Mouse (Mus musculus) hindbrain, embryonic 14.5 days (tissue): ENCODE measurements around the gene Rrp7a. TPM values are rescaled to one million over a fixed set of nuclear protein-coding genes. Genes with fewer than 3 reads are reported as not detected.

Experiments
- ATAC-seq: fragments of 200-750 bp; cut with Nextera tagmentation; 2 replicates; pipeline ENCODE4 v1.8.0; 2017; ENCODE audit warnings: moderate number of reproducible peaks, mild to moderate bottlenecking, moderate TSS enrichment, moderate library complexity; ENCODE audit not compliant: low FRiP score
- DNase-seq: peaks from one replicate; pipeline ENCODE4 v3.0.0-alpha.2; 2015; ENCODE audit warnings: low spot score
- H3K27ac ChIP-seq: fragments of 300-500 bp; sonication (generic); 2 replicates; pipeline ENCODE4 v1.5.1; 2014; ENCODE audit warnings: mild to moderate bottlenecking, moderate library complexity
- H3K27me3 ChIP-seq: fragments of 300-500 bp; sonication (generic); 2 replicates; pipeline ENCODE4 v1.6.1; 2014; ENCODE audit warnings: mild to moderate bottlenecking, low read length, mixed read lengths; ENCODE audit not compliant: control insufficient read depth, insufficient read depth
- H3K36me3 ChIP-seq: fragments of 300-500 bp; sonication (generic); replicated peaks from 2 replicates; pipeline ENCODE4 v1.6.1; 2014; ENCODE audit not compliant: control insufficient read depth, insufficient read depth
- H3K4me1 ChIP-seq: fragments of 300-500 bp; sonication (generic); replicated peaks from 2 replicates; pipeline ENCODE4 v1.6.1; 2014; ENCODE audit warnings: antibody characterized with exemption, low read length, mixed read lengths; ENCODE audit not compliant: control insufficient read depth, insufficient read depth
- H3K4me2 ChIP-seq: fragments of 300-500 bp; sonication (generic); replicated peaks from 2 replicates; pipeline ENCODE4 v1.6.1; 2014; ENCODE audit warnings: mild to moderate bottlenecking, moderate library complexity
- H3K4me3 ChIP-seq: fragments of 300-500 bp; sonication (generic); replicated peaks from 2 replicates; pipeline ENCODE4 v1.5.1; 2014; ENCODE audit warnings: mild to moderate bottlenecking, low read length
- H3K9ac ChIP-seq: fragments of 300-500 bp; sonication (generic); 2 replicates; pipeline ENCODE4 v1.6.1; 2014
- H3K9me3 ChIP-seq: fragments of 300-500 bp; sonication (generic); 2 replicates; pipeline ENCODE4 v1.6.1; 2016; ENCODE audit warnings: low read length; ENCODE audit not compliant: control insufficient read depth
- WGBS: fragments of 180-500 bp; shearing (Covaris S2); extraction: QIAGEN DNeasy Blood & Tissue Kit; methylation state at CpG from one replicate; pipeline ENCODE4 v1.1.7; 2014; 5-methylcytosine and 5-hydroxymethylcytosine counted together
- polyA plus RNA-seq: library from polyadenylated mRNA; unstranded; fragments of >200 nt; fragmentation: Nextera tagmentation; extraction: Ambion mirVana; gene quantifications from 2 replicates; pipeline ENCODE4 v1.2.1, GENCODE M21; 2014

The Rrp7a gene
- polyA plus RNA-seq, 1 experiment from 2014 or later = 64.7 TPM

- Histone ChIP-seq H3K4me2 (peak overlapping the region; percentile 53), H3K36me3 (no peaks in the 10 kb centered on the region), H3K9ac (peak overlapping the region; percentile 29), H3K4me1 (peaks cover 11% of the 10 kb centered on the region; the same call in 1 of the 2 replicates), H3K27me3 (peaks cover 8% of the 10 kb centered on the region), H3K9me3 (no peaks in the 10 kb centered on the region), H3K4me3 (peak overlapping the region; percentile 27), H3K27ac (no peak overlapping the region)
- ATAC-seq = peak; percentile 81
- under 1% methylated on average over 31 of the region's 31 CpGs for WGBS
- DNase-seq = peak; percentile 59
These were observed 22.9 kb downstream of the Rrp7a start for GRCm38 (mm10) chr15:83099533-83100331.

GRCm38 (mm10) chr15:83095950-83096349 lies 26.7 kb downstream of the Rrp7a start:
- Histone ChIP-seq H3K4me3 (no peak overlapping the region), H3K4me1 (peaks cover 11% of the 10 kb centered on the region; the same call in 1 of the 2 replicates), H3K4me2 (no peak overlapping the region), H3K36me3 (no peaks in the 10 kb centered on the region), H3K27me3 (peaks cover 8% of the 10 kb centered on the region), H3K27ac (no peak overlapping the region), H3K9ac (no peak overlapping the region), H3K9me3 (no peaks in the 10 kb centered on the region)
- DNase-seq (no peak), ATAC-seq (no peak)
- WGBS = 43% methylated on average over 2 of the region's 2 CpGs

DNA sequence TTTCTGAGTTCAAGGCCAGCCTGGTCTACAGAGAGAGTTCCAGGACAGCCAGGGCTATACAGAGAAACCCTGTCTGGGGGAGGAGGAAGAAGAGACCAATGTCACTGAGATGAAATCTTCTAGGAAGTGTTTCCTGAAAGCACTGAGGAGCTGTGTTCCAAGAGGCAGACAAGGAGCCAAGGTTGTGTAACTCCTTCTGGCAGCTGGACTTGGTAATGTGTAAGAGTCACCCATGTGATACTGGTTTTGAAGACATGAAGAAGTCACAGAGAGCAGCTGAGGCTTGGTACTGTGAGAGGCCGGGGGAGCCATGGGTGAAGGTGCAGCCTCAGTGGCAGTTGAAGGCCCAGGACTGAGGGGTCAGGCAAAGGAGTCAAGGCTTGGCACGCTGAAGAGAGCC lies 28.9 kb downstream of the Rrp7a start:
- no peaks in the 10 kb centered on the region for H3K9me3 ChIP-seq
- no peak overlapping the region for H3K4me3 ChIP-seq
- WGBS = 90% methylated on average over 2 of the region's 2 CpGs
- DNase-seq (no peak), ATAC-seq (no peak)
- H3K4me2 ChIP-seq = no peak overlapping the region
- H3K9ac ChIP-seq = no peak overlapping the region
- H3K27me3 ChIP-seq = peaks cover 16% of the 10 kb centered on the region
- H3K4me1 ChIP-seq = peaks cover 7% of the 10 kb centered on the region
- no peak overlapping the region for H3K27ac ChIP-seq
- H3K36me3 ChIP-seq = no peaks in the 10 kb centered on the region

- H3K9me3 ChIP-seq = no peaks in the 10 kb centered on the region
- ATAC-seq = no peak
- H3K9ac ChIP-seq = no peak overlapping the region
- no peak overlapping the region for H3K4me2 ChIP-seq
- no peak overlapping the region for H3K4me3 ChIP-seq
- WGBS = 37% methylated on average over 3 of the region's 3 CpGs
- peaks cover 8% of the 10 kb centered on the region for H3K4me1 ChIP-seq
- H3K36me3 ChIP-seq = no peaks in the 10 kb centered on the region
- no peak overlapping the region for H3K27ac ChIP-seq
- no peak for DNase-seq
- H3K27me3 ChIP-seq = peaks cover 20% of the 10 kb centered on the region; the same call in 1 of the 2 replicates
These were observed 31.7 kb downstream of the Rrp7a start for GRCm38 (mm10) chr15:83090874-83091273.

DNA sequence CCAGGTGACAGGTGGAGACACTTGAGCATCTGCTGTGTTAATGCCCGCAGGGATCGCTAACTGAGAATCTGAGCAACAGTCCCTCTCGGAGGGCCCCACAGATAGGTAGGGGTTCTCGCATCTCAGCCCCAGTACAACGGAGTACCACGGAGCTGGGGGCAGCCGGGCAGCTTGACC lies 33.3 kb downstream of the Rrp7a start, which contains the start of gene Serhl:
Gene Serhl, plus strand, starts transcription at position 78 of the 177 bp plus-strand sequence.
- H3K9ac ChIP-seq = no peak within 1 kb of the TSS
- no peaks in the 10 kb centered on the region for H3K36me3 ChIP-seq
- peaks cover 20% of the 10 kb centered on the region; the same call in 1 of the 2 replicates for H3K27me3 ChIP-seq

GRCm38 (mm10) chr15:83088495-83089428 lies 33.8 kb downstream of the Rrp7a start:
- H3K9ac ChIP-seq = no peak overlapping the region
- WGBS = 5% methylated on average over 26 of the region's 27 CpGs

More for the DNA sequence above, 33.3 kb downstream of the Rrp7a start, which contains the start of gene Serhl:
- H3K4me1 ChIP-seq = peaks cover 12% of the 10 kb centered on the region
- DNase-seq (no peak), ATAC-seq (no peak)
- WGBS = 17% methylated on average over 7 of the region's 7 CpGs
- peak within 1 kb of the TSS; percentile 31 for H3K4me2 ChIP-seq
- H3K27ac ChIP-seq = no peak within 1 kb of the TSS
- no peaks in the 10 kb centered on the region for H3K9me3 ChIP-seq
- H3K4me3 ChIP-seq = no peak within 1 kb of the TSS

GRCm38 (mm10) chr15:83086636-83087328 lies 35.8 kb downstream of the Rrp7a start:
- H3K27me3 ChIP-seq = peaks cover 20% of the 10 kb centered on the region; the same call in 1 of the 2 replicates
- H3K9ac ChIP-seq = no peak overlapping the region
- no peaks in the 10 kb centered on the region for H3K36me3 ChIP-seq
- H3K9me3 ChIP-seq = no peaks in the 10 kb centered on the region
- H3K4me2 ChIP-seq = no peak overlapping the region
- H3K4me1 ChIP-seq = peaks cover 22% of the 10 kb centered on the region
- no peak for ATAC-seq
- H3K4me3 ChIP-seq = no peak overlapping the region
- WGBS = 89% methylated on average over 13 of the region's 13 CpGs
- no peak for DNase-seq
- H3K27ac ChIP-seq = no peak overlapping the region

More at GRCm38 (mm10) chr15:83088495-83089428, 33.8 kb downstream of the Rrp7a start:
- DNase-seq (no peak), ATAC-seq (no peak)
- no peak overlapping the region for H3K4me3 ChIP-seq
- H3K36me3 ChIP-seq = no peaks in the 10 kb centered on the region
- H3K4me1 ChIP-seq = peaks cover 17% of the 10 kb centered on the region
- no peaks in the 10 kb centered on the region for H3K9me3 ChIP-seq
- H3K4me2 ChIP-seq = peak overlapping the region; percentile 31
- H3K27me3 ChIP-seq = peaks cover 20% of the 10 kb centered on the region; the same call in 1 of the 2 replicates
- H3K27ac ChIP-seq = no peak overlapping the region

DNA sequence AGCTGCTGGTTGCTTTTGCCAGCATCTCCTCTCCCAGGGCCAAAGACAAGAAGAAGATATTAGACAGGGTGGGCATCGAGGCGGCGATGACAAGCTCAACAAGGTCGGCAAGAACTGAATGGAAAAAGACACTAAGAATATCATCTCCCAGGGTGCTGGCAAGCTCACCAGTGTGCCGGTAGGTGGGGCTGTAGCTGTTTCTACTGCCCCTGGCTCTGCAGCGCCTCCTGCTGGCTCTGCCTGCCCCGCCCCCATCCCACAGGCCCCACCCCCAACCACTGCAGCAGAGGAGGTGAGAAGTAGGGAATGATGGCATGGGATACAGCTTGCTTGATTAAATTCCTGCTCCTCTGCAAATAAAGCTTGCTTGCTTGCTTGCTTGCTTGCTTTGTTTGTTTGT lies 36.7 kb downstream of the Rrp7a start:
- no peak for ATAC-seq
- H3K27me3 ChIP-seq = peaks cover 20% of the 10 kb centered on the region; the same call in 1 of the 2 replicates
- no peak overlapping the region for H3K27ac ChIP-seq
- H3K4me2 ChIP-seq = no peak overlapping the region
- no peaks in the 10 kb centered on the region for H3K9me3 ChIP-seq
- H3K9ac ChIP-seq = no peak overlapping the region
- WGBS = 38% methylated on average over 7 of the region's 7 CpGs
- H3K4me1 ChIP-seq = peaks cover 22% of the 10 kb centered on the region
- H3K36me3 ChIP-seq = no peaks in the 10 kb centered on the region
- no peak for DNase-seq
- H3K4me3 ChIP-seq = no peak overlapping the region
